Mouse (Mus musculus) midbrain, embryonic 15.5 days (tissue): ENCODE results near the gene Cckbr. TPM values are rescaled to one million over a fixed set of nuclear protein-coding genes. Genes with fewer than 3 reads are reported as not detected.
"Not testable (repeated sequence)": the region's sequence is repeated elsewhere in the genome, so short reads cannot be mapped to it uniquely, and the experiment has no call there.

Experiments used
- ATAC-seq: fragments of 200-750 bp; cut with Nextera tagmentation; replicated peaks from 2 replicates; pipeline ENCODE4 v1.8.0; 2017; ENCODE audit warnings: moderate TSS enrichment
- H3K27ac ChIP-seq: fragments of 300-500 bp; sonication (generic); 2 replicates; pipeline ENCODE4 v1.5.1; 2015; ENCODE audit warnings: mild to moderate bottlenecking, inconsistent platforms
- H3K27me3 ChIP-seq: fragments of 300-500 bp; sonication (generic); replicated peaks from 2 replicates; pipeline ENCODE4 v1.6.1; 2015; ENCODE audit warnings: inconsistent platforms
- H3K36me3 ChIP-seq: fragments of 300-500 bp; sonication (generic); replicated peaks from 2 replicates; pipeline ENCODE4 v1.6.1; 2015; ENCODE audit warnings: inconsistent platforms
- H3K4me1 ChIP-seq: fragments of 300-500 bp; sonication (generic); 2 replicates; pipeline ENCODE4 v1.6.1; 2015; ENCODE audit warnings: inconsistent platforms
- H3K4me2 ChIP-seq: fragments of 300-500 bp; sonication (generic); 2 replicates; pipeline ENCODE4 v1.6.1; 2015; ENCODE audit warnings: inconsistent platforms, mild to moderate bottlenecking, moderate library complexity
- H3K4me3 ChIP-seq: fragments of 300-500 bp; sonication (generic); 2 replicates; pipeline ENCODE4 v1.5.1; 2015; ENCODE audit warnings: mild to moderate bottlenecking, inconsistent platforms
- H3K9ac ChIP-seq: fragments of 300-500 bp; sonication (generic); 2 replicates; pipeline ENCODE4 v1.6.1; 2015; ENCODE audit warnings: mild to moderate bottlenecking, inconsistent platforms
- H3K9me3 ChIP-seq: fragments of 300-500 bp; sonication (generic); 2 replicates; pipeline ENCODE4 v1.6.1; 2016; ENCODE audit warnings: inconsistent platforms
- WGBS: fragments of 180-500 bp; shearing (Covaris S2); methylation state at CpG from one replicate; pipeline ENCODE4 v1.1.7; 2015; ENCODE audit warnings: mixed read lengths; 5-methylcytosine and 5-hydroxymethylcytosine counted together
- polyA plus RNA-seq: library from polyadenylated mRNA; unstranded; fragments of >200 nt; fragmentation: Nextera tagmentation; extraction: Ambion mirVana; gene quantifications from 2 replicates; pipeline ENCODE4 v1.2.1, GENCODE M21; 2015

Cckbr gene
- polyA plus RNA-seq, 1 experiment from 2014 or later, result 5.9 TPM

DNA sequence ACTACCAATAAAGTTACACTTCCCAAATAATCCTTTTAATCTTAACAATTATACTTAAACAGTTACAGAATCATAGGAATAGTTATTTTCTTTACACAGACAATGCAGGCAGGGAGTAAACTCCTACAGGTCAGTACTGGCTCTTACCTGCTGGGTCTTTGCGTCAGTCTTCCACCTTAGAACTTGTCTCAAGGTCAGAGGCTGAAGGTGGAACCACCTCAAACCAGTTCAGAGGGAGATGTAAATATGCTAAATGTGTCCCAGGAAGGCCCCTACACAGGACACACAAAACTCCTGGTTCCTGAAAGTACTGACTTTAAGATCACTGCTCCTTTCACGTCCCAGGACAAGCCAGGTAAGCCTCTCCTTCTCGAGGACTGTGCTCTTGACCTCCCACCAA, 19.5 kb downstream of the Cckbr start:
- no peak overlapping the region for H3K27ac ChIP-seq
- H3K4me3 ChIP-seq, result no peak overlapping the region
- no peak overlapping the region for H3K9ac ChIP-seq
- H3K9me3 ChIP-seq, result no peaks in the 10 kb centered on the region
- no peak for ATAC-seq
- no peaks in the 10 kb centered on the region for H3K27me3 ChIP-seq
- 79% methylated on average over 3 of the region's 3 CpGs for WGBS
- H3K4me1 ChIP-seq, result no peaks in the 10 kb centered on the region
- no peak overlapping the region for H3K4me2 ChIP-seq
- no peaks in the 10 kb centered on the region for H3K36me3 ChIP-seq

DNA sequence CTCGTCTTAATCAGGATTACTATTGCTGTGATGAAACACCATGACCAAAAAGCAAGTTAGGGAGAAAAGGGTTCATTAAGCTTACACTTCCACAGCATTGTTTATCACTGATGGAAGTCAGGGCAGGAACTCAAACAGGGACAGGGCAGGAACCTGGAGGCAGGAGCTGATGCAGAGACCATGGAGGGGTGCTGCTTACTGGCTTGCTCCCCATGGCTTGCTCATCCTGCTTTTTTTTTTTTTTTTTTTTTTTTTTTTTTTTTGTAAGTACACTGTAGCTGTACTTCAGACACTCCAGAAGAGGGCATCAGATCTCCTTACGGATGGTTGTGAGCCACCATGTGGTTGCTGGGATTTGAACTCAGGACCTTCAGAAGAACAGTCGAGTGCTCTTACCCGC, 27.8 kb downstream of the Cckbr start:
- not testable (repeated sequence) for H3K27me3 ChIP-seq, H3K9ac ChIP-seq, H3K36me3 ChIP-seq, H3K27ac ChIP-seq, H3K9me3 ChIP-seq, H3K4me2 ChIP-seq, H3K4me1 ChIP-seq, H3K4me3 ChIP-seq, ATAC-seq
- 87% methylated on average over 4 of the region's 4 CpGs for WGBS

DNA sequence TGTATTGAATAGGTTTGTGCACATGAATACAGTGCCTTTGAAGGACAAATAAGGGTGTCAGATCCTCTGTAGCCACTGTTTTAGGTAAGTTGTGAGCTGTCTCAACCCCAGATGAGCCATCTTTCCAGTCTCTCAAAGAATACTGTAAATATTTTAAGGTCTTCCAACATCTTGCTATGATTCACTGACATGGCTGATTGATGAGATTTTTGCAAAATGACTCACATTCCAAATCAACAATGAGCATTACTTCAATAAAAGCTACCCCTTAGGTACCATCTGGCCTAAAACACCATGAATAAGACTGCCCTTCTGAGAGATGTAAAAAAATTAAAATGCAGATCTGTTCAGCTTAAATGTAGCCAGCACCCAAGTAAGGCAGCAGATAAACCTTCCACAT, 33.0 kb downstream of the Cckbr start:
- Histone ChIP-seq H3K9ac (no peak overlapping the region), H3K4me3 (no peak overlapping the region), H3K4me1 (no peaks in the 10 kb centered on the region), H3K4me2 (no peak overlapping the region), H3K9me3 (no peaks in the 10 kb centered on the region), H3K27me3 (no peaks in the 10 kb centered on the region), H3K36me3 (no peaks in the 10 kb centered on the region), H3K27ac (no peak overlapping the region)
- no peak for ATAC-seq

DNA sequence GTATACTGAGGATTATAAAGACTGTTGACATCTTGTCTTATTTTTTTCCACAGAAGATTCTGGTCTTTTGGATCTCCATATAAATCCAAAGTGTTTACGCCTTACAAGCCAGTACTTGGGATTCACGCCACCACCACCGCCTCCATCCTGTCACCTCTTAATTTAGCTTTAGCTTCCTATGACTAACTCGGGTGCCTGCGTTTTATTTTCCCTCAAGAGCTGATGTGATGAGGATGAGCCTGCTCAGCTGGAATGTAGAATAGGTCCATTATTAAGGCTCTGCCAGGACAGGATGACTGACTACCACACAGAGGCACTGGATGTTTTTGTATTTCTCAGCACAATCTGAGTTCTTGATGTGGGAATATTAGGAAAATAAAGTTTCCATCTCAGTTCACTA, 40.0 kb downstream of the Cckbr start:
- not testable (repeated sequence) for H3K4me1 ChIP-seq, ATAC-seq, H3K9me3 ChIP-seq, H3K4me3 ChIP-seq, H3K9ac ChIP-seq, H3K4me2 ChIP-seq, H3K36me3 ChIP-seq, H3K27me3 ChIP-seq, H3K27ac ChIP-seq
- WGBS, result 84% methylated on average over 5 of the region's 5 CpGs

DNA sequence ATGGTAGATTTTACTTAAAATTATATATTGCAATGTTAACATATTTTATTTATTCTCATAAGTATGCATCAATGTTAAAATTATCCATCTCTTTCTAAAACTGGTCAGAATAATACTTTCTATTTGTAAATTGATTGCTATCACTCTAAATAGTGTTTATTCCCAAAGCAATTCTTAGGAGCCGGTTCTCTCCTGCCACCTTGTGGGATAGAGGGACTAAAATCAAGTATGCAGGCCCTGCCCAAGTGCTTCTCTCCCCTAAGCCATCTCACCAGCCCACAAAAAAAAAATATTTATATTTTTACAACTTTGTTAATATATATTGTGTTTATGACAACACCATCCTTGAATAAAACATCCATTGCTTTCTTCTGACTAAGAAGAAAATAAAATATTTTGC, 47.1 kb downstream of the Cckbr start:
- H3K4me2 ChIP-seq, result no peak overlapping the region
- H3K36me3 ChIP-seq, result no peaks in the 10 kb centered on the region
- no peaks in the 10 kb centered on the region for H3K9me3 ChIP-seq
- no peak overlapping the region for H3K9ac ChIP-seq
- no peak overlapping the region for H3K27ac ChIP-seq
- 60% methylated on average over 1 of the region's 1 CpGs for WGBS
- no peaks in the 10 kb centered on the region for H3K27me3 ChIP-seq
- no peak for ATAC-seq
- no peak overlapping the region for H3K4me3 ChIP-seq
- H3K4me1 ChIP-seq, result no peaks in the 10 kb centered on the region

DNA sequence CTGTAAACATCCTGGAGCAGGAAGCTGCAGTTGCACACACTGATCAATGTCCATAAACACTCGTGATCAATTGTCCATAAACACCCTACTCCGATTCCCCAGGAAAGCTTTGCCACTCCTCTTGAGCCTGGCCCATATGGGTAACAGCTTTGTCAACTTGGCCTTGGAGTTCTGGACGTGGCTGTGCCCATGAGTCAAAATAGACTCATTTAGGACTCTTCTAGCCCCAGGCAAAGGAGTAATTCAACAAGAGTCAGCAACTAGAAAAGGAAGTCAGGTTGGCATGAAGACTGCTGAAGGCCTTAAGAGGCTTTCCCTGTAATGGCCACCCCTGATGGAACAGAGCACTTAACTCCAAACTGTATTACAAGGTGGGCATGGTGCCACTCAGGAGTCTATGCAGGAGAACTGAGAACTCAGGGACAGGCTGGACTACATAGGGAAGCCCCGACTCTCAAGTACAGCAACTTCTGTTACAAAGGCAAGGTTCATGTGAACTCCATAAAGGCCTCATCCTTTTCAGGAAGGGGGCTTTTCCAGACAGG, 49.3 kb downstream of the Cckbr start:
- no peak for ATAC-seq
- Histone ChIP-seq H3K4me2 (no peak overlapping the region), H3K27me3 (no peaks in the 10 kb centered on the region), H3K4me1 (no peaks in the 10 kb centered on the region), H3K9me3 (no peaks in the 10 kb centered on the region), H3K27ac (no peak overlapping the region), H3K9ac (no peak overlapping the region), H3K36me3 (no peaks in the 10 kb centered on the region), H3K4me3 (no peak overlapping the region)
- WGBS, result 83% methylated on average over 4 of the region's 4 CpGs

DNA sequence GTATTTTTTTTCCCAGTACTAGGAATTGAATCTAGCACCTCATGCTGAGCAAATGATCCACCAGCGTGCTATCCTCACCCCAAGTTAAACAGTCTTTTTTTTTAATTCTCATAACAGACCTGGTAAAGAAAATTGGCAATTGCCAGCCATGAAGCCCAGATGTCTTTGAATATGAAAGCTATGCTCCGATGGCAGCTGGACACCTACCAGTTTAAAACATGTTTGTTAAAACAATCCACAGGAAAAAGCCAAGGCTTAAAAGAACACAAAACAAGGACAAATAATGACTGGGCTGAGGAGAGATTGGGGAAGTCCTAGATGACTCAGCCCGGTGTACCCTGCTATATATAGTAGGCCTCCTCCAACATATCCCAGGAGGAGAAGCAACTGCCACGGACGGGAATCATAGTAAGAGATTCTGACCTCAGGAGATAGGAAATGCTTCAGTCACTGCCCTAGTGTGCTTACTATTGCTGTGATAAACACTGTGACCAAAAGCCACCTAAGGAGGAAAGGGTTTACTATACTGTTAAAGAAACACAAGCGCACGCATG, 49.9 kb downstream of the Cckbr start:
- no peak for ATAC-seq
- no peaks in the 10 kb centered on the region for H3K4me1 ChIP-seq
- no peaks in the 10 kb centered on the region for H3K27me3 ChIP-seq
- no peak overlapping the region for H3K27ac ChIP-seq
- H3K4me2 ChIP-seq, result no peak overlapping the region
- no peaks in the 10 kb centered on the region for H3K36me3 ChIP-seq
- no peaks in the 10 kb centered on the region for H3K9me3 ChIP-seq
- no peak overlapping the region for H3K4me3 ChIP-seq
- WGBS, result 76% methylated on average over 7 of the region's 7 CpGs
- H3K9ac ChIP-seq, result no peak overlapping the region

DNA sequence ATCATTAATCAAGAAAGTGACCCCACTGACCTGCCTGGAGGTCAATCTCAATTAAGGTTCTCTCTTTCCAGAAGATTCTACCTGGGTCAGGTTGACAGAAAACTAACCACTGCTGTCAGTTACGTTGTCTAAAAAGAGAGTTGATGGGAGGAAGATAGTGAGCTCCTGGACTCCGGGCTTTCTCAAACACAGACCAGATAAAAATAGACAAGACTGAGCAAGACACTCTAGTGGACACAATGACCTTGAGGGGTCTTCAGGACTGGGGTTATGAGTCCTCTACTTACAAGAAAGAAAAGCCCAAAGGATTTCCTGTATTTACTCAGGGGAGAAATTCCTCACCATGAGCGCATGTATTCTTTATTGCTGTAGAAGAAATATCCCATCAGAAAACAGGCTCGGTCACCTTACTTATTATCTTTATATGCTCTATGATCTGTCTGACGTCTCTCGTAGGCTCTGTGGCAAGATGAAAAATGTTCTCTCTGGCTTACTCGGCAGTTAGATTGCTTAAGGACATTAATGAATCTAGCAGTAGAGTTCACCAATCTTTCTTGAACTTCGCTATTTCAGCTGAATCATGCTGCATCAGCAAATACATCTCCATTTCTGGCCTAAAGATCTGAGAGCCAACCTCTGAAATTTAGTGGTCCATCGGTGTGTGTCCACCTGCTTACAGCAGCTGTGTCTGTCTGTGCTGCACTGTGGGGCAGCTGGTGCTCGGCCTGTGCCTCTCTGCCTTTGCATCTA, 51.3 kb downstream of the Cckbr start:
- no peak for ATAC-seq
- no peaks in the 10 kb centered on the region for H3K9me3 ChIP-seq
- peaks cover 13% of the 10 kb centered on the region for H3K4me1 ChIP-seq
- H3K4me2 ChIP-seq, result no peak overlapping the region
- no peak overlapping the region for H3K27ac ChIP-seq
- 87% methylated on average over 10 of the region's 10 CpGs for WGBS
- no peaks in the 10 kb centered on the region for H3K36me3 ChIP-seq
- H3K27me3 ChIP-seq, result no peaks in the 10 kb centered on the region
- no peak overlapping the region for H3K4me3 ChIP-seq
- H3K9ac ChIP-seq, result no peak overlapping the region

DNA sequence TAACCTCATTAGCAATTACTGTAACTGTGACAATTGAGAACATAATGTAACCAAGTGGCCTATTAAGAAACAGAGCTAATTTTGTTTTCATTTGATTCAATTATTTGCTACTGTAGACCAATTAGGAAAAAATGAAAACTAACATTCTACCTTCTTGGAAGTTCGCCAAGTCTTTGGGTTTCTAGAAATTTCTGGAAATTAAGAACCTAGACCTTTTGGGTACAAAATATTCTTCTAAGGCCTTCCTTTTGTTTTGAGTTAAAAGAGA, 51.8 kb downstream of the Cckbr start:
- WGBS, result 100% methylated on average over 1 of the region's 1 CpGs
- H3K9me3 ChIP-seq, result no peaks in the 10 kb centered on the region
- ATAC-seq, result no peak
- H3K36me3 ChIP-seq, result no peaks in the 10 kb centered on the region
- no peak overlapping the region for H3K27ac ChIP-seq
- H3K27me3 ChIP-seq, result no peaks in the 10 kb centered on the region
- peaks cover 18% of the 10 kb centered on the region for H3K4me1 ChIP-seq
- no peak overlapping the region for H3K9ac ChIP-seq
- no peak overlapping the region for H3K4me3 ChIP-seq
- no peak overlapping the region for H3K4me2 ChIP-seq

DNA sequence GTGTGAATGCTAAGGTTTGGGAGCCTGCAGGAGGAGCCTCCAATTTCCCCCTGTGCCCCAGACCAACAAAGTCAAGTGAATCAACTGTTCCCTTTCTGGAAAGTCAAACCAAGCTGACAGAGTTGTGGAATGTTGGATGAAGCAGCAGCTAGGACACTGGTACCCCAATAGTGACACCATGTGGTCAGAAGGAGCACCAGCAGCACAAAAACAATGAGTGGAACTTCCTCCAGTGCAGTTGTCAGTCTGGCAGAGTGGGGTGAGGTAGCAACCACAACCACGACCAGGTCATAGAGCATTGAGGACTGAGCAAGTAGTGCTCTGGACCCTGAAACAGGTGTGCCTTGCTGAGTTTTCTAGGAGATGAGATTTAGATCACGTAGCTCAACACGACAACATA, 52.3 kb downstream of the Cckbr start:
- H3K36me3 ChIP-seq, result no peaks in the 10 kb centered on the region
- H3K27ac ChIP-seq, result no peak overlapping the region
- H3K4me2 ChIP-seq, result no peak overlapping the region
- H3K4me3 ChIP-seq, result no peak overlapping the region
- H3K9ac ChIP-seq, result no peak overlapping the region
- 66% methylated on average over 3 of the region's 3 CpGs for WGBS
- H3K9me3 ChIP-seq, result no peaks in the 10 kb centered on the region
- ATAC-seq, result no peak
- H3K4me1 ChIP-seq, result peaks cover 21% of the 10 kb centered on the region
- no peaks in the 10 kb centered on the region for H3K27me3 ChIP-seq

DNA sequence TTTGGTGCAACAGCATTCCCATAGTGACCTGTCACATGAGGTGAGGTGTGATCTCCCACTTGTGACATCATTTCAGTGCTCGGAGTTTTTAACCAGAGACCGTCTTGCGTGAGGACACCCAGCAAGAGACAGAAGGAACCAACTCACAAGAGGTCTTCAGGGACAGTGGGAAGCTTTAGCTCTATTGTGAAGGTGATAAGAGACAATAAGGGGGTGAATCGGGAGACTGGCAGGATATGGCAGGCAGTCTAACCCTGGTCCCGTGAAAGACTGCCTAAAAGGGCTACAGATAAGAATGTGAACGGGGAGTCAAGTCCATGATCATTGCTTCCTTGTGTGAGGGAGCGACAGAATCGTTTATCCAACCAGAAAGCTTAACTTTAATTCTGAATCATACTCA, 52.8 kb downstream of the Cckbr start:
- Histone ChIP-seq H3K27me3 (no peaks in the 10 kb centered on the region), H3K36me3 (no peaks in the 10 kb centered on the region), H3K4me3 (no peak overlapping the region), H3K9ac (no peak overlapping the region), H3K27ac (no peak overlapping the region), H3K9me3 (no peaks in the 10 kb centered on the region), H3K4me1 (peaks cover 21% of the 10 kb centered on the region), H3K4me2 (no peak overlapping the region)
- ATAC-seq, result no peak
- 82% methylated on average over 8 of the region's 8 CpGs for WGBS

DNA sequence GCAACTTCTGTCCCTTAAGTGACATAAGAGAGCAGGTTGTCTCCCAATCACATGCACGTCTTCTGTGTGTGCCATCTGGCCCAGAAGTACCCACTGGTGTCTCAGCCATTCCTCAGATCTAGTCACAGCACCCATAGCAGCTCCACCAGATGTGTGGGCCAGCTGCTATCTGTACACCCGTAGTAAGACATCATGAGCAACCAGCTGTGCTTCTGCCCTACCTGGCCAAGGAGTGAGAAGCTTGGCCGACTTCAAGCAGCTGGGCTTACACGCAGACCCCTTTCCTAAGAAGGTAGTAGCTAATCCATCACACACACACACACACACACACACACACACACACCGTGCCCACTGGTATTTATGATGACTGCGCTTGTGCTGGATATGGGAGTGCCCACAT, 53.7 kb downstream of the Cckbr start:
- H3K27ac ChIP-seq, result no peak overlapping the region
- H3K9ac ChIP-seq, result no peak overlapping the region
- 88% methylated on average over 6 of the region's 6 CpGs for WGBS

DNA sequence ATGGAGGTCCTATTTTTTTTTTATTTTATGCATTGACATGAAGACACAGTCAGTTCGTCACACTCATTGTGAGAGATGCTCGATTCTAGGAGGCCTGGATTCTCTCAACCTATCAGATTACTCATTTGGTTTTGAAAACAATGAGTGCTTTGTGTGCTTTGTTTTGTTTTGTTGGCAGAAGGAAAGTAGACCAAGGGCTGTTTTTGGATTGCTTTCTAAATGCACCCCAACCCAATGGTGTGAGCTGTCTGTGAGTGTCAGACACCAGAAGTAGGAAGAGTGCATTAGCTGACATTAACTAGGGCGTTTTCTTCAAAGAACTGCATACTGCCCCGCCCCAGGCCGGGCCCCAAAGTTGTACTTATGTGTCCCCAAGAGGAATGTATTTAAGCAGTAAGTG, 54.5 kb downstream of the Cckbr start:
- 54% methylated on average over 5 of the region's 5 CpGs for WGBS
- H3K27ac ChIP-seq, result 0 out of 2 replicates have a peak overlapping the region, but pooled peaks have one; percentile 55
- no peak overlapping the region for H3K4me3 ChIP-seq
- H3K36me3 ChIP-seq, result no peaks in the 10 kb centered on the region
- no peaks in the 10 kb centered on the region for H3K9me3 ChIP-seq
- peaks cover 21% of the 10 kb centered on the region for H3K4me1 ChIP-seq
- no peak overlapping the region for H3K4me2 ChIP-seq
- ATAC-seq, result no peak
- no peaks in the 10 kb centered on the region for H3K27me3 ChIP-seq
- no peak overlapping the region for H3K9ac ChIP-seq

More for the DNA sequence above, 53.7 kb downstream of the Cckbr start:
- ATAC-seq, result no peak
- no peaks in the 10 kb centered on the region for H3K36me3 ChIP-seq
- peaks cover 21% of the 10 kb centered on the region for H3K4me1 ChIP-seq
- no peak overlapping the region for H3K4me2 ChIP-seq
- no peaks in the 10 kb centered on the region for H3K9me3 ChIP-seq
- H3K4me3 ChIP-seq, result no peak overlapping the region
- H3K27me3 ChIP-seq, result no peaks in the 10 kb centered on the region
